Mouse (Mus musculus): ENCODE results near the gene Gm42417.

The Gm42417 gene

GRCm38 (mm10) chr1:36539186-36539585 is at the start of gene Gm42417:
TSS of gene Gm42417 (minus strand) at chr1:36539429.
- no peak for DNase-seq (ENCODE audit: low spot score)

GRCm38 (mm10) chr1:36587860-36588259 is 48.6 kb upstream of the Gm42417 start:
- no peak for DNase-seq (ENCODE audit: low spot score)

GRCm38 (mm10) chr1:36586288-36586687 is 47.1 kb upstream of the Gm42417 start:
- DNase-seq (ENCODE audit: low spot score): no peak

GRCm38 (mm10) chr1:36583408-36584116 is 44.3 kb upstream of the Gm42417 start:
- no peak for DNase-seq (ENCODE audit: low spot score)

GRCm38 (mm10) chr1:36582211-36582610 is 43.0 kb upstream of the Gm42417 start:
- DNase-seq (ENCODE audit: low spot score): no peak

- no peak for DNase-seq (ENCODE audit: low spot score)
Observed at GRCm38 (mm10) chr1:36581260-36581659, 42.0 kb upstream of the Gm42417 start.

- DNase-seq (ENCODE audit: low spot score): peak; percentile 39
Observed at GRCm38 (mm10) chr1:36580384-36581207, 41.4 kb upstream of the Gm42417 start.

- DNase-seq (ENCODE audit: low spot score): no peak
Observed at GRCm38 (mm10) chr1:36579974-36580383, 40.8 kb upstream of the Gm42417 start.

- DNase-seq (ENCODE audit: low spot score): no peak
Observed at GRCm38 (mm10) chr1:36576991-36577675, 37.9 kb upstream of the Gm42417 start.

GRCm38 (mm10) chr1:36575347-36575746 is 36.1 kb upstream of the Gm42417 start:
- peak; percentile 65 for DNase-seq (ENCODE audit: low spot score)

GRCm38 (mm10) chr1:36574196-36574955 is 35.1 kb upstream of the Gm42417 start:
- no peak for DNase-seq (ENCODE audit: low spot score)

- DNase-seq (ENCODE audit: low spot score): no peak
Observed at GRCm38 (mm10) chr1:36573524-36573923, 34.3 kb upstream of the Gm42417 start.

GRCm38 (mm10) chr1:36572709-36573108 is 33.5 kb upstream of the Gm42417 start:
- DNase-seq (ENCODE audit: low spot score): peak; percentile 53

GRCm38 (mm10) chr1:36572140-36572700 is 33.0 kb upstream of the Gm42417 start:
- no peak for DNase-seq (ENCODE audit: low spot score)

GRCm38 (mm10) chr1:36571627-36572026 is 32.4 kb upstream of the Gm42417 start:
- peak; percentile 45 for DNase-seq (ENCODE audit: low spot score)

- no peak for DNase-seq (ENCODE audit: low spot score)
Observed at GRCm38 (mm10) chr1:36570320-36570719, 31.1 kb upstream of the Gm42417 start.

- peak; percentile 69 for DNase-seq (ENCODE audit: low spot score)
Observed at GRCm38 (mm10) chr1:36569694-36570276, 30.6 kb upstream of the Gm42417 start.

GRCm38 (mm10) chr1:36568776-36569175 is 29.5 kb upstream of the Gm42417 start:
- DNase-seq (ENCODE audit: low spot score): peak; percentile 46

GRCm38 (mm10) chr1:36567818-36568603 is 28.8 kb upstream of the Gm42417 start:
- no peak for DNase-seq (ENCODE audit: low spot score)

GRCm38 (mm10) chr1:36566425-36566824 is 27.2 kb upstream of the Gm42417 start:
- DNase-seq (ENCODE audit: low spot score): no peak
